Comparison of ENCODE assay signal across 10 mouse cellular contexts in genomic region chr13:29199679-29200078, GRCm38 (mm10).
DNase-seq lines count a peak whose midpoint lies in the region; ATAC-seq lines count a peak whose summit lies in the region.
"Had no signal": no experiment of that assay in that cellular context is flagged by ENCODE, and none has a peak within 500 bp of the region (broad histone marks: within the 10 kb centered on the region; RNA-seq: fewer than 3 reads in every experiment).

No protein-coding gene starts in this region.

- H3K4me2 ChIP-seq in forebrain, embryonic 12.5 days: no peak overlapping the region
- no peak overlapping the region for H3K4me2 ChIP-seq in heart, embryonic 15.5 days

- H3K27ac ChIP-seq in forebrain, embryonic 12.5 days: peak overlapping the region; percentile 19; the same call in 1 of the 2 replicates
- no peak overlapping the region for H3K27ac ChIP-seq in forebrain, embryonic 10.5 days
- H3K27ac ChIP-seq in heart, embryonic 15.5 days: peak overlapping the region; percentile 85

- no peak for ATAC-seq in forebrain, embryonic 12.5 days (ENCODE audit: low FRiP score)
- peak; percentile 86 for ATAC-seq in heart, embryonic 15.5 days (replicated peaks; ENCODE audit: insufficient number of reproducible peaks, insufficient read depth, low FRiP score, low read depth)

- no peaks in the 10 kb centered on the region for H3K36me3 ChIP-seq in forebrain, embryonic 12.5 days (replicated peaks)
- no peaks in the 10 kb centered on the region for H3K36me3 ChIP-seq in forebrain, embryonic 10.5 days (replicated peaks)
- H3K36me3 ChIP-seq in heart, embryonic 15.5 days: no peaks in the 10 kb centered on the region

- H3K9me3 ChIP-seq in forebrain, embryonic 12.5 days: no peaks in the 10 kb centered on the region
- no peaks in the 10 kb centered on the region for H3K9me3 ChIP-seq in forebrain, embryonic 10.5 days
- no peaks in the 10 kb centered on the region for H3K9me3 ChIP-seq in heart, embryonic 15.5 days (replicated peaks)

- no peak for DNase-seq in forebrain, embryonic 10.5 days (ENCODE audit: extremely low spot score, low spot score)
- DNase-seq in ovary, postnatal 36 days (ENCODE audit: low spot score): peak; percentile 62
- no peak for DNase-seq in ovary, postnatal 10 days (ENCODE audit: low spot score)
- DNase-seq in testis, postnatal 10 days (ENCODE audit: low spot score): peak; percentile 67
- DNase-seq in neural tube, embryonic 10.5 days (ENCODE audit: extremely low spot score, low spot score): no peak
- no peak for DNase-seq in liver
- DNase-seq: B cell, adult 2 months had no signal

- WGBS in forebrain, embryonic 12.5 days: 77% methylated on average over 6 of the region's 6 CpGs
- WGBS in forebrain, embryonic 10.5 days: 69% methylated on average over 6 of the region's 6 CpGs
- 17% methylated on average over 6 of the region's 6 CpGs for WGBS in heart, embryonic 15.5 days

- no peaks in the 10 kb centered on the region for H3K27me3 ChIP-seq in forebrain, embryonic 12.5 days
- H3K27me3 ChIP-seq in forebrain, embryonic 10.5 days (ENCODE audit: poor library complexity, severe bottlenecking): no peaks in the 10 kb centered on the region
- H3K27me3 ChIP-seq in heart, embryonic 15.5 days: no peaks in the 10 kb centered on the region

- H3K4me3 ChIP-seq in forebrain, embryonic 12.5 days (replicated peaks): no peak overlapping the region
- no peak overlapping the region for H3K4me3 ChIP-seq in forebrain, embryonic 10.5 days
- H3K4me3 ChIP-seq in heart, embryonic 15.5 days: no peak overlapping the region
- H3K4me3 ChIP-seq: myocyte had no signal

- peaks cover 32% of the 10 kb centered on the region for H3K4me1 ChIP-seq in forebrain, embryonic 12.5 days
- H3K4me1 ChIP-seq in forebrain, embryonic 10.5 days: peaks cover 34% of the 10 kb centered on the region
- peaks cover 44% of the 10 kb centered on the region for H3K4me1 ChIP-seq in heart, embryonic 15.5 days (replicated peaks)

- no peak overlapping the region for H3K9ac ChIP-seq in forebrain, embryonic 12.5 days
- H3K9ac ChIP-seq in heart, embryonic 15.5 days: no peak overlapping the region

Comparison
In these comparisons a context has a peak if more than half of its experiments do, and no peak if none do; other contexts are left out.
1. DNase-seq: peak in ovary, postnatal 36 days (single experiment) and testis, postnatal 10 days (single experiment); none in forebrain, embryonic 10.5 days (single experiment), ovary, postnatal 10 days (single experiment), neural tube, embryonic 10.5 days (single experiment) and liver (single experiment).